Mouse (Mus musculus) bone marrow, adult 2 months (tissue): Measurements from ENCODE around the gene Vti1a.

Source experiments
- CTCF ChIP-seq: fragments of 200-500 bp; IDR thresholded peaks from 2 replicates; pipeline ENCODE4 v1.5.1; 2011; ENCODE audit warnings: low read length, control low read depth; ENCODE audit not compliant: control insufficient read depth, insufficient read depth
- POLR2A ChIP-seq: fragments of 200-500 bp; IDR thresholded peaks from 2 replicates; pipeline ENCODE4 v1.6.1; 2011; ENCODE audit warnings: low read depth, mild to moderate bottlenecking, control low read depth, low read length, borderline replicate concordance; ENCODE audit not compliant: control insufficient read depth

GRCm38 (mm10) chr19:55300525-55300924 is 15.6 kb upstream of the Vti1a start:
- no peak for TF ChIP-seq CTCF
- TF ChIP-seq POLR2A: no peak
